Comparison of ENCODE assay signal across 8 mouse cellular contexts in the genomic region with DNA sequence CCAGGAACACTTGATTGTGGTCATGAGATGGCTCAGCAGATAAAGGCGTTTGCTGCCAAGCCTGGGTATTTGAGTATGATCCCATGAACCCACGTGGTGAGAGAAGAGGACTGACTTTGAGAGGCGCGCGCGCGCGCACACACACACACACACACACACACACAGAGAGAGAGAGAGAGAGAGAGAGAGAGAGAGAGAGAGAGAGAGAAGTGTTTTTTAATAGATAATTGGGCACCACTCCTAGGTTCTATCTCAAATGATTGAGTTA. TPM values are rescaled to one million over a fixed set of nuclear protein-coding genes. Genes with fewer than 3 reads are reported as not detected.
DNase-seq lines count a peak whose midpoint lies in the region; ATAC-seq and TF ChIP-seq lines count a peak whose summit lies in the region.
"Not testable (repeated sequence)": the region's sequence is repeated elsewhere in the genome, so short reads cannot be mapped to it uniquely, and the experiment has no call there.

No protein-coding gene starts in this region.

- H3K4me2 ChIP-seq in forebrain, embryonic 12.5 days = peak overlapping the region; percentile 96
- peak overlapping the region; percentile 96 for H3K4me2 ChIP-seq in heart, embryonic 15.5 days
- H3K4me2 ChIP-seq in intestine, postnatal 0 days (replicated peaks; ENCODE audit: low read depth) = peak overlapping the region; percentile 98
- peak overlapping the region; percentile 60 for H3K4me2 ChIP-seq in liver, embryonic 16.5 days (ENCODE audit: low read depth, low read length)

- intact Hi-C loops in left cerebral cortex, postnatal 14 days (cut with DNase I) = not testable (repeated sequence)

- peaks cover 68% of the 10 kb centered on the region for H3K27me3 ChIP-seq in forebrain, embryonic 12.5 days
- peaks cover 35% of the 10 kb centered on the region for H3K27me3 ChIP-seq in heart, embryonic 15.5 days
- peaks cover 37% of the 10 kb centered on the region for H3K27me3 ChIP-seq in intestine, postnatal 0 days (replicated peaks; ENCODE audit: control insufficient read depth, insufficient read depth, low read length)
- peaks cover 52% of the 10 kb centered on the region for H3K27me3 ChIP-seq in liver, embryonic 16.5 days (ENCODE audit: control insufficient read depth, insufficient read depth, low read depth, low read length)
- peaks cover 74% of the 10 kb centered on the region for H3K27me3 ChIP-seq in midbrain, embryonic 10.5 days (ENCODE audit: low read depth, poor library complexity, severe bottlenecking)

- DNase-seq in left cerebral cortex, postnatal 14 days (ENCODE audit: low spot score in 2 of 2) = peak; percentile 11 to 22
- peak; percentile 39 for DNase-seq in midbrain, embryonic 10.5 days (ENCODE audit: low spot score)
- peak; percentile 62 for DNase-seq in retina, postnatal 1 day

- not testable (repeated sequence) for H3K9me3 ChIP-seq in forebrain, embryonic 12.5 days; heart, embryonic 15.5 days (replicated peaks); intestine, postnatal 0 days (ENCODE audit: control insufficient read depth); liver, embryonic 16.5 days (replicated peaks; ENCODE audit: control insufficient read depth, low read length); midbrain, embryonic 10.5 days (replicated peaks)

- peak overlapping the region; percentile 30; the same call in 1 of the 2 replicates for H3K27ac ChIP-seq in brown adipose tissue, adult 24 weeks (replicated peaks; ENCODE audit: low read depth, low read length)
- not testable (repeated sequence) for H3K27ac ChIP-seq in forebrain, embryonic 12.5 days; heart, embryonic 15.5 days; intestine, postnatal 0 days (ENCODE audit: low read depth, low read length); liver, embryonic 16.5 days (ENCODE audit: low read length); midbrain, embryonic 10.5 days (replicated peaks)

- TF ChIP-seq CTCF in intestine, postnatal 0 days (IDR thresholded peaks at IDR 0.05; ENCODE audit: low read depth) = not testable (repeated sequence)

- not testable (repeated sequence) for H3K36me3 ChIP-seq in forebrain, embryonic 12.5 days (replicated peaks); heart, embryonic 15.5 days; intestine, postnatal 0 days (ENCODE audit: control insufficient read depth, insufficient read depth); liver, embryonic 16.5 days (ENCODE audit: control insufficient read depth, insufficient read depth); midbrain, embryonic 10.5 days

- not testable (repeated sequence) for H3K4me1 ChIP-seq in brown adipose tissue, adult 24 weeks (ENCODE audit: control insufficient read depth, insufficient read depth, insufficient read length, low read length); intestine, postnatal 0 days (replicated peaks; ENCODE audit: control insufficient read depth, insufficient read depth, low read length); liver, embryonic 16.5 days (ENCODE audit: control insufficient read depth, low read depth, low read length)
- H3K4me1 ChIP-seq in forebrain, embryonic 12.5 days = peaks cover 25% of the 10 kb centered on the region
- peaks cover 23% of the 10 kb centered on the region for H3K4me1 ChIP-seq in heart, embryonic 15.5 days (replicated peaks)
- peaks cover 29% of the 10 kb centered on the region for H3K4me1 ChIP-seq in midbrain, embryonic 10.5 days

- not testable (repeated sequence) for ATAC-seq in forebrain, embryonic 12.5 days (ENCODE audit: low FRiP score); heart, embryonic 15.5 days (replicated peaks; ENCODE audit: insufficient number of reproducible peaks, insufficient read depth, low FRiP score, low read depth); intestine, postnatal 0 days; liver, embryonic 16.5 days (ENCODE audit: low read depth)

- H3K4me3 ChIP-seq in brown adipose tissue, adult 24 weeks (ENCODE audit: insufficient read depth, low read depth, low read length) = peak overlapping the region; percentile 72
- H3K4me3 ChIP-seq in forebrain, embryonic 12.5 days (replicated peaks) = peak overlapping the region; percentile 66
- peak overlapping the region; percentile 86 for H3K4me3 ChIP-seq in heart, embryonic 15.5 days
- not testable (repeated sequence) for H3K4me3 ChIP-seq in intestine, postnatal 0 days (ENCODE audit: low read depth, low read length)
- peak overlapping the region; percentile 59 for H3K4me3 ChIP-seq in liver, embryonic 16.5 days (ENCODE audit: low read depth, low read length)
- H3K4me3 ChIP-seq in midbrain, embryonic 10.5 days = peak overlapping the region; percentile 76

- not testable (repeated sequence) for H3K9ac ChIP-seq in forebrain, embryonic 12.5 days; intestine, postnatal 0 days (ENCODE audit: low read depth, low read length); liver, embryonic 16.5 days (ENCODE audit: low read depth, low read length)
- peak overlapping the region; percentile 68; the same call in 1 of the 2 replicates for H3K9ac ChIP-seq in heart, embryonic 15.5 days

- 1% methylated on average over 8 of the region's 8 CpGs for WGBS in forebrain, embryonic 12.5 days
- WGBS in heart, embryonic 15.5 days = 3% methylated on average over 8 of the region's 8 CpGs
- WGBS in intestine, postnatal 0 days = 5% methylated on average over 8 of the region's 8 CpGs
- 4% methylated on average over 8 of the region's 8 CpGs for WGBS in liver, embryonic 16.5 days (ENCODE audit: insufficient replicate concordance)
- WGBS in midbrain, embryonic 10.5 days = 2% methylated on average over 8 of the region's 8 CpGs

RNA-seq across cellular contexts. Expression of gene Stox2, which starts 32.0 kb away (rescaled TPM):
- polyA plus RNA-seq in brown adipose tissue, adult 24 weeks (2012; ENCODE audit: insufficient read depth, insufficient read length, missing spikeins) = 4.0 and 6.5 TPM in 2 replicates
- polyA plus RNA-seq in forebrain, embryonic 12.5 days (2016; fragmentation: Nextera tagmentation; extraction: Ambion mirVana) = 49.4 and 50.5 TPM in 2 replicates
- polyA plus RNA-seq in heart, embryonic 15.5 days (2015; fragmentation: Nextera tagmentation; extraction: Ambion mirVana) = 8.7 and 9.4 TPM in 2 replicates
- polyA plus RNA-seq in intestine, postnatal 0 days (2015; fragmentation: Nextera tagmentation; extraction: Ambion mirVana) = 3.2 and 3.9 TPM in 2 replicates
- total RNA-seq in left cerebral cortex, postnatal 14 days (2021) = 10 to 100 TPM; 78.1 to 80.5 TPM
- 0.30 and 0.33 TPM in 2 replicates for polyA plus RNA-seq in liver, embryonic 16.5 days (2015; fragmentation: Nextera tagmentation; extraction: Ambion mirVana)
- polyA plus RNA-seq in midbrain, embryonic 10.5 days (2016; fragmentation: Nextera tagmentation; extraction: Ambion mirVana) = 22.2 and 28.2 TPM in 2 replicates
